Mouse (Mus musculus) heart, postnatal 0 days (tissue): Measurements from ENCODE around the gene Vmn1r54. TPM values are rescaled to one million over a fixed set of nuclear protein-coding genes. Genes with fewer than 3 reads are reported as not detected.
"Not testable (repeated sequence)": the region's sequence is repeated elsewhere in the genome, so short reads cannot be mapped to it uniquely, and the experiment has no call there.

Experiments used
- ATAC-seq: fragments of 200-750 bp; cut with Nextera tagmentation; 2 replicates; pipeline ENCODE4 v1.8.0; 2017; ENCODE audit warnings: low read depth, moderate number of reproducible peaks, moderate library complexity; ENCODE audit not compliant: insufficient read depth
- DNase-seq: peaks from one replicate; pipeline ENCODE4 v3.0.0-alpha.2; 2016; ENCODE audit warnings: low spot score
- H3K27ac ChIP-seq: fragments of 300-500 bp; sonication (generic); 2 replicates; pipeline ENCODE4 v1.5.1; 2014; ENCODE audit warnings: low read depth, mild to moderate bottlenecking
- H3K27me3 ChIP-seq: fragments of 300-500 bp; sonication (generic); 2 replicates; pipeline ENCODE4 v1.6.1; 2014; ENCODE audit warnings: low read length, mixed read lengths; ENCODE audit not compliant: control insufficient read depth, insufficient read depth
- H3K36me3 ChIP-seq: fragments of 300-500 bp; sonication (generic); replicated peaks from 2 replicates; pipeline ENCODE4 v1.6.1; 2014; ENCODE audit warnings: low read length, mixed read lengths; ENCODE audit not compliant: control insufficient read depth, insufficient read depth
- H3K4me1 ChIP-seq: fragments of 300-500 bp; sonication (generic); 2 replicates; pipeline ENCODE4 v1.6.1; 2014; ENCODE audit warnings: antibody characterized with exemption; ENCODE audit not compliant: control insufficient read depth, insufficient read depth
- H3K4me2 ChIP-seq: fragments of 300-500 bp; sonication (generic); 2 replicates; pipeline ENCODE4 v1.6.1; 2014; ENCODE audit warnings: low read depth, mild to moderate bottlenecking, low read length, moderate library complexity
- H3K4me3 ChIP-seq: fragments of 300-500 bp; sonication (generic); 2 replicates; pipeline ENCODE4 v1.5.1; 2014; ENCODE audit warnings: low read depth, low read length
- H3K9ac ChIP-seq: fragments of 300-500 bp; sonication (generic); replicated peaks from 2 replicates; pipeline ENCODE4 v1.6.1; 2014; ENCODE audit warnings: low read depth, low read length, mixed read lengths
- H3K9me3 ChIP-seq: fragments of 300-500 bp; sonication (generic); replicated peaks from 2 replicates; pipeline ENCODE4 v1.6.1; 2016; ENCODE audit warnings: low read length; ENCODE audit not compliant: control insufficient read depth
- CTCF ChIP-seq: IDR thresholded peaks from 2 replicates; pipeline ENCODE4 v1.5.1; 2016; ENCODE audit warnings: antibody characterized with exemption, control low read depth, low read depth
- EP300 ChIP-seq: IDR thresholded peaks from 2 replicates; pipeline ENCODE4 v1.6.1; 2016; ENCODE audit warnings: antibody characterized with exemption, low read depth
- WGBS: fragments of 180-500 bp; shearing (Covaris S2); extraction: QIAGEN DNeasy Blood & Tissue Kit; methylation state at CpG from one replicate; pipeline ENCODE4 v1.1.7; 2014; 5-methylcytosine and 5-hydroxymethylcytosine counted together
- polyA plus RNA-seq: library from polyadenylated mRNA; unstranded; fragments of >200 nt; fragmentation: Nextera tagmentation; extraction: Ambion mirVana; gene quantifications from 2 replicates; pipeline ENCODE4 v1.2.1, GENCODE M21; 2015
- total RNA-seq: library from RNA; depleted of rRNA; stranded (reverse); fragments of >200 nt; gene quantifications from 2 replicates; pipeline ENCODE4 v1.2.3, GENCODE M21; 2014; ENCODE audit warnings: low replicate concordance; rRNA removed

The Vmn1r54 gene
- total RNA-seq: not detected in 2 replicates
- polyA plus RNA-seq: not detected in 2 replicates

- DNase-seq: no peak
- Histone ChIP-seq H3K4me2 (no peak within 1 kb of the TSS), H3K9ac (no peak within 1 kb of the TSS), H3K36me3 (no peaks in the 10 kb centered on the region), H3K27me3 (no peaks in the 10 kb centered on the region), H3K9me3 (no peaks in the 10 kb centered on the region), H3K27ac (no peak within 1 kb of the TSS), H3K4me3 (no peak within 1 kb of the TSS), H3K4me1 (no peaks in the 10 kb centered on the region)
- 56% methylated on average over 1 of the region's 1 CpGs for WGBS
- TF ChIP-seq EP300: no peak
- no peak for TF ChIP-seq CTCF
- ATAC-seq: no peak
Measured at GRCm38 (mm10) chr6:90246000-90246399, at the start of gene Vmn1r54. TSS of gene Vmn1r54 (plus strand) at chr6:90246300.

GRCm38 (mm10) chr6:90202493-90202892 lies 43.6 kb upstream of the Vmn1r54 start, which contains the start of gene V1ra8:
TSS of gene V1ra8 (plus strand) at chr6:90202793.
- not testable (repeated sequence) for H3K4me1 ChIP-seq, ATAC-seq, H3K4me3 ChIP-seq, H3K4me2 ChIP-seq, H3K9ac ChIP-seq, H3K27me3 ChIP-seq, DNase-seq, H3K36me3 ChIP-seq, H3K9me3 ChIP-seq, H3K27ac ChIP-seq
- WGBS: 49% methylated on average over 2 of the region's 2 CpGs

DNA sequence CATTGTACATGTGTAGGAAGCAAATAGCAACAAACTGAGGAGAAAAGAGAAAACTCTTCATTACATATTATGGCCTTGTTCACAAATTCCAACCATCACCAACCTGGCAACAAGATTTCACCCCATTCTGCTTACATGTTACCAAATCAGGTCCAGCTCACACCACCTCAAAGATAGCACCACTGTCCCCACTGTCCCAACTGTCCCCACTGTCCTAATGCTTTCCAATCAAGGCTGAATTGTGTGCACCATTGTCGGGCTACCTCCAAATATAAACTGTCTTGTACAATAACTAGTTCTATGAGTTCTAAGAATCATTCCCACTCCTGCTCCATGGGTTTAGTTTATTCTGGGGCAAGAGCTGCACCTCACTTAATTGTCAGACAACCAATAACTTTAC lies 21.8 kb upstream of the Vmn1r54 start, which contains the start of gene Vmn1r53:
Vmn1r53 (minus strand) TSS at position 101 of the 400 bp plus-strand sequence.
- no peak within 1 kb of the TSS for H3K9ac ChIP-seq
- no peaks in the 10 kb centered on the region for H3K27me3 ChIP-seq
- ATAC-seq (no peak), DNase-seq (no peak)
- no peak within 1 kb of the TSS for H3K27ac ChIP-seq
- 62% methylated on average over 1 of the region's 1 CpGs for WGBS
- H3K4me1 ChIP-seq: no peaks in the 10 kb centered on the region
- H3K9me3 ChIP-seq: 0 out of 2 replicates have a peak, but pooled peaks cover 3% of the 10 kb centered on the region
- no peak within 1 kb of the TSS for H3K4me2 ChIP-seq
- no peak within 1 kb of the TSS for H3K4me3 ChIP-seq
- no peak for TF ChIP-seq EP300
- H3K36me3 ChIP-seq: no peaks in the 10 kb centered on the region

- WGBS: 87% methylated on average over 4 of the region's 4 CpGs
- not testable (repeated sequence) for H3K9ac ChIP-seq, DNase-seq, H3K27ac ChIP-seq, H3K4me2 ChIP-seq, H3K27me3 ChIP-seq, H3K36me3 ChIP-seq, ATAC-seq, H3K9me3 ChIP-seq, H3K4me3 ChIP-seq, H3K4me1 ChIP-seq
Measured at GRCm38 (mm10) chr6:90232114-90232513, 14.0 kb upstream of the Vmn1r54 start.

DNA sequence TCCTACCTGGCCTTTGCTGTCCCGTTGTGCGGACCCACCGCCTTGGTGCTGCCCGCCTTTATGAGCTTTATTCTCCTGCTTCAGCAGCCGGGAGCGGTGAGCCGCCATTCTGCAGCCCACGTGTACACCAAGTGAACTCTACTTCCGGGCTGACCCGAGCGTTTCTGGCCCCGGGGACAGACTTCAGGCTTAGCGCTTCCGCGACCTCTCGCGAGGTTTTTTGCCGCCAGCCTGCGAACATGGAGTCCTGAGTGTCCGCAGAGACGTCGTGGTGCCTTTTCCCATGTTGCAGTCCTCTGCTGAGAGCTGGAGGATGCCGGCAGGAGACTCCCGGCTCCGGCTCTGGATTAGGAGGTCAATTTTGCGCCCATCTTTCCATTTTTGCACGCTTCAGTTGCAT lies 13.4 kb upstream of the Vmn1r54 start:
- Histone ChIP-seq H3K4me2 (no peak overlapping the region), H3K27me3 (no peaks in the 10 kb centered on the region), H3K27ac (no peak overlapping the region), H3K36me3 (no peaks in the 10 kb centered on the region), H3K9ac (no peak overlapping the region), H3K9me3 (no peaks in the 10 kb centered on the region), H3K4me3 (no peak overlapping the region), H3K4me1 (no peaks in the 10 kb centered on the region)
- 46% methylated on average over 27 of the region's 27 CpGs for WGBS
- no peak for DNase-seq
- TF ChIP-seq EP300 (no peak), CTCF (no peak)
- ATAC-seq: no peak

GRCm38 (mm10) chr6:90244019-90244418 lies 2.1 kb upstream of the Vmn1r54 start:
- WGBS: 62% methylated on average over 3 of the region's 3 CpGs

More at GRCm38 (mm10) chr6:90244019-90244418, 2.1 kb upstream of the Vmn1r54 start:
- H3K27me3 ChIP-seq: no peaks in the 10 kb centered on the region
- no peak for DNase-seq
- H3K9me3 ChIP-seq: no peaks in the 10 kb centered on the region
- no peak overlapping the region for H3K9ac ChIP-seq
- no peak overlapping the region for H3K4me2 ChIP-seq
- no peak overlapping the region for H3K27ac ChIP-seq
- H3K36me3 ChIP-seq: no peaks in the 10 kb centered on the region
- H3K4me3 ChIP-seq: no peak overlapping the region
- no peak for TF ChIP-seq EP300
- TF ChIP-seq CTCF: no peak
- no peaks in the 10 kb centered on the region for H3K4me1 ChIP-seq
- no peak for ATAC-seq
